Mouse (Mus musculus) ES-E14 (cell line): ENCODE data around the gene Higd1b. TPM values are rescaled to one million over a fixed set of nuclear protein-coding genes. Genes with fewer than 3 reads are reported as not detected.

Experiments
- DNase-seq: peaks from one replicate; pipeline ENCODE4 v3.0.0-alpha.2; 2013; ENCODE audit warnings: low read depth, low spot score
- H3K27ac ChIP-seq: 2 replicates; pipeline ENCODE4 v1.5.1; 2012; ENCODE audit warnings: low read depth, mild to moderate bottlenecking, low read length, moderate library complexity, mixed read lengths; ENCODE audit not compliant: poor library complexity, insufficient read depth, severe bottlenecking
- H3K36me3 ChIP-seq: 2 replicates; pipeline ENCODE4 v1.6.1; 2012; ENCODE audit warnings: mild to moderate bottlenecking, low read length, moderate library complexity, mixed read lengths; ENCODE audit not compliant: control insufficient read depth, poor library complexity, insufficient read depth, severe bottlenecking
- H3K4me1 ChIP-seq, 2 experiments: fragments of 150-350 bp in 1 of 2; sonication (generic) in 1 of 2; 2 replicates each; pipeline ENCODE4 v1.6.1; 2012; ENCODE audit warnings: low read length in 2 of 2, mild to moderate bottlenecking in 1 of 2, mixed read lengths in 1 of 2; ENCODE audit not compliant: control insufficient read depth in 2 of 2, insufficient read depth in 2 of 2, poor library complexity in 1 of 2
- H3K4me3 ChIP-seq, 2 experiments: fragments of 150-350 bp in 1 of 2; sonication (generic) in 1 of 2; 2 replicates each; pipeline ENCODE4 v1.5.1; 2012; ENCODE audit warnings: low read length in 2 of 2, low read depth in 1 of 2, mild to moderate bottlenecking in 1 of 2, mixed read lengths in 1 of 2; ENCODE audit not compliant: insufficient read depth in 1 of 2, poor library complexity in 1 of 2, severe bottlenecking in 1 of 2
- H3K9ac ChIP-seq: 2 replicates; pipeline ENCODE4 v1.6.1; 2012; ENCODE audit warnings: low read depth, mild to moderate bottlenecking, low read length, mixed read lengths; ENCODE audit not compliant: poor library complexity, insufficient read depth, severe bottlenecking
- H3K9me3 ChIP-seq: fragments of 150-350 bp; sonication (generic); 2 replicates; pipeline ENCODE4 v1.6.1; 2012; ENCODE audit warnings: low read depth, mild to moderate bottlenecking, low read length; ENCODE audit not compliant: control insufficient read depth, insufficient read depth
- CHD2 ChIP-seq: IDR thresholded peaks from 2 replicates; pipeline ENCODE4 v1.6.1; 2014; ENCODE audit warnings: mild to moderate bottlenecking, low read depth, low read length, inconsistent platforms
- HCFC1 ChIP-seq: IDR thresholded peaks from 2 replicates; pipeline ENCODE4 v1.6.1; 2012; ENCODE audit warnings: low read length, inconsistent platforms, borderline replicate concordance; ENCODE audit not compliant: insufficient read depth
- MAFK ChIP-seq: IDR thresholded peaks from 2 replicates; pipeline ENCODE4 v1.6.1; 2014; ENCODE audit warnings: mild to moderate bottlenecking, low read depth, low read length, inconsistent platforms; ENCODE audit not compliant: insufficient read depth
- ZC3H11A ChIP-seq: IDR thresholded peaks from 2 replicates; pipeline ENCODE4 v1.6.1; 2012; ENCODE audit warnings: low read depth, mild to moderate bottlenecking, inconsistent platforms, low read length, borderline replicate concordance
- ZNF384 ChIP-seq: IDR thresholded peaks from 2 replicates; pipeline ENCODE4 v1.6.1; 2012; ENCODE audit warnings: low read depth, low read length, inconsistent platforms
- in situ Hi-C, 2 experiments: fragments of 600-800 bp; cut with MboI; formaldehyde crosslinking; loops; one replicate each; pipeline ENCODE4 v1.15.1; 2025; ENCODE audit warnings: low sequenced_read_pairs in 2 of 2, inconsistent platforms in 1 of 2; ENCODE audit not compliant: unreplicated experiment in 2 of 2
- total RNA-seq: library from RNA; depleted of rRNA; stranded (reverse); fragments of 300-350 nt; gene quantifications from 2 replicates; pipeline ENCODE4 v1.2.3, GENCODE M21; 2012

The Higd1b gene
- total RNA-seq, 1 experiment: 1.0 TPM

DNA sequence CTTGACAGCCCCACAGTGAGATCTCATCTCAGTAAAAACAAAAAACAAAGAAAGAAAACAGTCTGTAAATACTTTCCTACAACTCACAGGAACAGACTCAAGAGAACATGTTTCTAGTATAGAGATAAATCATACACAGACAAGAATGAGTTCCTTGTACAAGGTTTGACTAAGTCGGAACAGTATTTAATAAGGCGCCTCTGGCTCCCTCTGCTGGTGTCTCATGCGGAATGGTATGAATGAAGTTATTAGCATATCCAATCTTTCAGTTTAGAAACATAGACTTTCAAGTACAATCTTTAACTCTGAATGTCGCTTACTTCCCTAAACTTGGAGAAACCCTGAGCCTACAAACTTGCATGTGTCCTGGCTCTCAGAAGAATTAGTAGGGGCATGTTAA lies 28.6 kb downstream of the Higd1b start:
- no peak for TF ChIP-seq CHD2
- no peak for TF ChIP-seq HCFC1
- no peak for TF ChIP-seq MAFK
- TF ChIP-seq ZNF384: no peak
- no peak for TF ChIP-seq ZC3H11A
- Histone ChIP-seq H3K4me1 (no peaks in the 10 kb centered on the region), H3K9ac (no peak overlapping the region), H3K27ac (no peak overlapping the region), H3K9me3 (no peaks in the 10 kb centered on the region), H3K4me3 (no peak overlapping the region), H3K36me3 (peaks cover 66% of the 10 kb centered on the region)
- in situ Hi-C loops: no loop called here
- DNase-seq: peak; percentile 43

DNA sequence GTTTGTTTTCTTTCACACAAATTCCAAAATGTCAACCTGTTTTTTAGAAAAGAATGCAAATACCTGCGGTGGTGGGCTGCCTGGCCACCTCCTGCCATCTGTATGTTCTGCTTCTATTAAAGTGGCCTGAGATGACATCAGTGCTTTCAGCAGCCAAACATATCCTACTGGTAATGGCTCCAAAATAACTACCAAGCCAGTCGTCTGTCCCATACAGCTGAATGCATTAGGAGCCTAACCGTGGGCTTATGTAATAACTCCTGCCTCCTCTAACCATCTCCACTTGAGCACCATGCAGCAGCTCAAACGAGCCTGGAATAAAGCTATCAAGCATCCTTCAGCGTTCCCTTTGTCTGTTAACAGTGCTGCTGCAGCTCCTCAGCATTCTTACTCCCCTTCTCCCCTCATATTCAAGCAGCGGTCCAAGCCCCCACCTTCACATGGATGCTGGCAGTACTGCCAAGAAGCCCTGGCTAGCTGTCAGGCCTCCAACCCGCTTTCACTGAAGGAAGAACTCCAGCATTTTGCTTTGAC lies 39.2 kb downstream of the Higd1b start:
- Histone ChIP-seq H3K9ac (no peak overlapping the region), H3K36me3 (peaks cover 32% of the 10 kb centered on the region), H3K9me3 (no peaks in the 10 kb centered on the region), H3K4me3 (no peak overlapping the region), H3K27ac (no peak overlapping the region), H3K4me1 (no peaks in the 10 kb centered on the region; a peak in 1 of 4 replicates)
- in situ Hi-C loops: no loop called here
- no peak for DNase-seq
- TF ChIP-seq ZC3H11A (no peak), ZNF384 (no peak), HCFC1 (no peak), MAFK (no peak), CHD2 (no peak)

DNA sequence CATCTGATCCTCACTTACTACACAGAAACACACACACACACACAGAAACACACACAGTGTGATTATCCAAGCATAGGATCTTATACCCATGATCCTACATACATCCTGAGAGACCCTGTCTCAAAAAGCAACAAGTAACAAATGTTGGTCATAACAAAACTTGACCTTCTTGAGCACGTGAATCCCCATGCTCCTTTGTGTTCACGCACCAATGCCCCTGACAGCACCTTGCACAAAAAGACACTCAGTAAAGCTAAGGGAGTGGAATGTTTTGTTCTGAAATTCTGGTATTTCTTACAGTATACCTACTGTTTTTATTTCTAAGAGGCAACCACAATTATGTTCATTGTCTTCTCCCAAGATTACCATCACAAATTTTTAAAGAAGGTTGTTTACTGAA lies 43.9 kb downstream of the Higd1b start:
- H3K36me3 ChIP-seq: peaks cover 17% of the 10 kb centered on the region
- peak overlapping the region in 1 of 2 experiments; percentile 74; a peak in 2 of 4 replicates for H3K4me3 ChIP-seq
- no peak for TF ChIP-seq ZNF384
- no peak for TF ChIP-seq HCFC1
- no peak for TF ChIP-seq CHD2
- no peak for TF ChIP-seq MAFK
- TF ChIP-seq ZC3H11A: no peak

DNA sequence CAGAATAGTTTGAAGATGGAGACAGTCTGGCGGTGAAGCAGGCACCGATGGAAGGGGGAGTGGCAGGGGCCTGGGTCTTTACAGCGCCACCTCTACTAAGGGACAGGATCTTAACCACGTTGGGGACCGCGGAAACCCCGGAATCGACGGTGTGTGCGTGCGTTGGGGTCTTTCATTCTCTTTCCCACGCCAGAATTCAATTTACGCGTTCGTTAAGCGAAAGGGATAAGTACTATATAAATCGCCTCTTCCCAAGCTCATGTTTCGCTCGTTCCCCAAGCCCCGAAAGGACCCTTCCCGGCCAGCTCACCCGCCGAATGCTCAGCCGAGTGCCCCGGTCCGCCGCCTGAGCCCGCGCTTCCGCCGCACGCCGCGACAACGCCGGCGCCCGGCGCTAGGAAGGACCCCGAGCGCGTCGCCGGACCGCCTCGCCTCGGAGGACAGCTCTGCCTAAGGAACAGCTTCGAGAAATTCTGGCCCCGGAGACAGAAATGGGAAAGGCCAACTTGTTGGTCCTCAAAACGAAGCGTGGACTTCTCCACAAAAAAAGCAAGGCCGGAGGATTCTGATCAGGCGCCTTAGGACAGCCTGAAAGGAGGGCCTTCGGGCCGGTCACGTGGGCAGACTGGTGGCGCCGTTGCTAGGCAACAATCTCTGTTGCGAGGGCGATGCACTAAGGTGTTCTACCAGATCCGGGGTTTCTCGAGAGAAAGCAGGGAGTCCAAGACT lies 45.1 kb downstream of the Higd1b start, which contains the start of the genes Eftud2 and Ccdc103:
Gene Eftud2 (minus strand): TSS at position 401 of the 729 bp plus-strand sequence.
Gene Ccdc103 (plus strand): TSS at position 620 of the 729 bp plus-strand sequence.
- no peaks in the 10 kb centered on the region for H3K9me3 ChIP-seq
- in situ Hi-C loops: no loop called here
- peak; percentile 81 for DNase-seq
- peaks cover 0 to 2% of the 10 kb centered on the region in 2 experiments; a peak in 1 of 4 replicates for H3K4me1 ChIP-seq
- H3K4me3 ChIP-seq: peak within 1 kb of the TSS; percentile 71 to 74
- peak within 1 kb of the TSS; percentile 79 for H3K9ac ChIP-seq
- H3K27ac ChIP-seq: peak within 1 kb of the TSS; percentile 77
- TF ChIP-seq CHD2 (no peak), ZNF384 (no peak), HCFC1 (peak; percentile 85), ZC3H11A (no peak), MAFK (no peak)
- H3K36me3 ChIP-seq: peaks cover 9% of the 10 kb centered on the region

More for the DNA sequence above, 43.9 kb downstream of the Higd1b start:
- Histone ChIP-seq H3K9ac (no peak overlapping the region), H3K27ac (no peak overlapping the region), H3K9me3 (no peaks in the 10 kb centered on the region), H3K4me1 (peaks cover 0 to 2% of the 10 kb centered on the region in 2 experiments; a peak in 1 of 4 replicates)
- DNase-seq: no peak
- in situ Hi-C loops: no loop called here
